Mouse (Mus musculus) heart, embryonic 11.5 days (tissue): ENCODE data around the gene Zbtb34. TPM values are rescaled to one million over a fixed set of nuclear protein-coding genes. Genes with fewer than 3 reads are reported as not detected.

Experiments used
- ATAC-seq: fragments of 200-750 bp; cut with Nextera tagmentation; replicated peaks from 2 replicates; pipeline ENCODE4 v1.8.0; 2017; ENCODE audit warnings: moderate library complexity; ENCODE audit not compliant: insufficient number of reproducible peaks, low FRiP score, low TSS enrichment
- H3K27ac ChIP-seq: fragments of 300-500 bp; sonication (generic); 2 replicates; pipeline ENCODE4 v1.5.1; 2014; ENCODE audit warnings: mild to moderate bottlenecking, low read depth, low read length
- H3K27me3 ChIP-seq: fragments of 300-500 bp; sonication (generic); 2 replicates; pipeline ENCODE4 v1.6.1; 2014; ENCODE audit warnings: mild to moderate bottlenecking, low read length, mixed read lengths; ENCODE audit not compliant: control insufficient read depth, insufficient read depth
- H3K36me3 ChIP-seq: fragments of 300-500 bp; sonication (generic); 2 replicates; pipeline ENCODE4 v1.6.1; 2014; ENCODE audit warnings: mild to moderate bottlenecking, low read length, moderate library complexity, mixed read lengths; ENCODE audit not compliant: control insufficient read depth, insufficient read depth
- H3K4me1 ChIP-seq: fragments of 300-500 bp; sonication (generic); 2 replicates; pipeline ENCODE4 v1.6.1; 2014; ENCODE audit warnings: low read length; ENCODE audit not compliant: control insufficient read depth, insufficient read depth
- H3K4me2 ChIP-seq: fragments of 300-500 bp; sonication (generic); 2 replicates; pipeline ENCODE4 v1.6.1; 2014; ENCODE audit warnings: mild to moderate bottlenecking, moderate library complexity
- H3K4me3 ChIP-seq: fragments of 300-500 bp; sonication (generic); 2 replicates; pipeline ENCODE4 v1.5.1; 2014; ENCODE audit warnings: low read depth, low read length
- H3K9ac ChIP-seq: fragments of 300-500 bp; sonication (generic); 2 replicates; pipeline ENCODE4 v1.6.1; 2014; ENCODE audit warnings: mild to moderate bottlenecking, low read depth, low read length, moderate library complexity
- H3K9me3 ChIP-seq: fragments of 300-500 bp; sonication (generic); replicated peaks from 2 replicates; pipeline ENCODE4 v1.6.1; 2016; ENCODE audit warnings: low read length; ENCODE audit not compliant: control insufficient read depth
- WGBS: fragments of 180-500 bp; shearing (Covaris S2); extraction: QIAGEN DNeasy Blood & Tissue Kit; methylation state at CpG from one replicate; pipeline ENCODE4 v1.1.7; 2014; ENCODE audit not compliant: insufficient replicate concordance; 5-methylcytosine and 5-hydroxymethylcytosine counted together
- polyA plus RNA-seq: library from polyadenylated mRNA; unstranded; fragments of >200 nt; fragmentation: Nextera tagmentation; extraction: Ambion mirVana; gene quantifications from 2 replicates; pipeline ENCODE4 v1.2.1, GENCODE M21; 2014

Gene Zbtb34
- polyA plus RNA-seq, 1 experiment from 2014 or later, result 4.2 TPM

DNA sequence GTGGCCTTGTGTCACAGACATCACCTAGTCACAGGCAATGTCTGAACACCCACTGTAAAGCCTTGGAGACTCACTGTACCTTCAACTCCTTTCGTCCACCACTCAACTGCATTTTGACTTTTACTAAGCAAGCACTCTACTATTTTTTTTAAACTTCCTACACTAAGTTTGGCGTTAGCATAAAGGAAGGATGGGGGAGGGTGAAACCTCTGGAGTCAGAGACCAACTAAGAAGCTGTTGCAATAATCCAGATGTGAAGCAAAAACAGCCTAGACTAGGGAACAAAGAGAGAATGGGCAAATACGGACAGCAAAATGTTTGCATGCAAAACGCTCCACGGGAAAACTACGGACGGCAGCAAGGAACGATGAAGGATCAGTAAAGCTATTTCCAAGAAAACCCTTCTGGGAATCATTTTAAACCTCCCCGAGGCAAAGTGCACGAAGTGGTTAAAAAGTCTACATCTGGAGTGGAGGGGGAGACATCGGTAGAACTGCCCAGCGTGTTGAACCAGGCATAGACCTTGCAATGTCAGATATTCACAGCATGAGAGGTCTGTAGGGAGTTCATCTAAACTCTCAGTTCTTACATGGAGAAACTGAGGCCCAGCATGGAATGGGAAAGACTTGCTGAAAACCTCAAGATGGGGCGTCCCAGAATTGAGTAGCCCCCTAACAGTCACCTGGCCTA, 898 bp downstream of the Zbtb34 start:
- peak overlapping the region; percentile 73 for H3K27ac ChIP-seq
- H3K4me1 ChIP-seq, result peaks cover 13% of the 10 kb centered on the region
- H3K9me3 ChIP-seq, result no peaks in the 10 kb centered on the region
- peak overlapping the region; percentile 92 for H3K4me3 ChIP-seq
- no peaks in the 10 kb centered on the region for H3K27me3 ChIP-seq
- ATAC-seq, result no peak
- peak overlapping the region; percentile 89 for H3K9ac ChIP-seq
- WGBS, result 13% methylated on average over 13 of the region's 13 CpGs
- no peaks in the 10 kb centered on the region for H3K36me3 ChIP-seq
- H3K4me2 ChIP-seq, result peak overlapping the region; percentile 92

DNA sequence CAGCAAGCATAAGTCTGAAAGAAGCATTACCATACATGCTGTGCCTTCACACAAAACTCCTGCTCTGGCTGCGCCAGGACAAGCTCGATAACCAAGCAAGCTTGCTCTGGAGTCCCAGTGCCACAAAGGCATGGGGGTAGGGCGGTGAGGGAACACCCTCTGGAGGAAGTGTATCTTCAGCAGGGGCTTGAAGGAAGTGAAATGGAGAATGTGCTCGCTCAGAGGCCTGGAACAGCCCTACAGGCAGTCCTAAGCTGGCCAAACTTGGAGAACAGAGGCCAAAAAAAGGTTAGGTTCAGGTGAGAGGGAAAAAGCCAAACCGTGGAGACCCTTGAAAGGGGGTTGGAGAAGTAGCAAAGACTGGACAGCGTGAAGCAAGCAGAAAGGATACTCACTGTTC, 1.8 kb downstream of the Zbtb34 start:
- peak overlapping the region; percentile 73 for H3K27ac ChIP-seq
- peak overlapping the region; percentile 89 for H3K9ac ChIP-seq
- peak overlapping the region; percentile 92 for H3K4me2 ChIP-seq
- H3K9me3 ChIP-seq, result no peaks in the 10 kb centered on the region
- H3K36me3 ChIP-seq, result no peaks in the 10 kb centered on the region
- no peaks in the 10 kb centered on the region for H3K27me3 ChIP-seq
- 41% methylated on average over 6 of the region's 6 CpGs for WGBS
- peak overlapping the region; percentile 92 for H3K4me3 ChIP-seq
- H3K4me1 ChIP-seq, result peaks cover 13% of the 10 kb centered on the region
- ATAC-seq, result no peak

- no peaks in the 10 kb centered on the region for H3K9me3 ChIP-seq
- peaks cover 3% of the 10 kb centered on the region; the same call in 1 of the 2 replicates for H3K36me3 ChIP-seq
- no peak for ATAC-seq
- no peak overlapping the region for H3K9ac ChIP-seq
- WGBS, result 76% methylated on average over 10 of the region's 10 CpGs
- no peak overlapping the region for H3K4me3 ChIP-seq
- peaks cover 15% of the 10 kb centered on the region for H3K4me1 ChIP-seq
- H3K4me2 ChIP-seq, result no peak overlapping the region
- H3K27me3 ChIP-seq, result no peaks in the 10 kb centered on the region
- no peak overlapping the region for H3K27ac ChIP-seq
Measured at GRCm38 (mm10) chr2:33426640-33427398, 4.3 kb downstream of the Zbtb34 start.

GRCm38 (mm10) chr2:33417454-33417853, 13.7 kb downstream of the Zbtb34 start:
- no peaks in the 10 kb centered on the region for H3K9me3 ChIP-seq

DNA sequence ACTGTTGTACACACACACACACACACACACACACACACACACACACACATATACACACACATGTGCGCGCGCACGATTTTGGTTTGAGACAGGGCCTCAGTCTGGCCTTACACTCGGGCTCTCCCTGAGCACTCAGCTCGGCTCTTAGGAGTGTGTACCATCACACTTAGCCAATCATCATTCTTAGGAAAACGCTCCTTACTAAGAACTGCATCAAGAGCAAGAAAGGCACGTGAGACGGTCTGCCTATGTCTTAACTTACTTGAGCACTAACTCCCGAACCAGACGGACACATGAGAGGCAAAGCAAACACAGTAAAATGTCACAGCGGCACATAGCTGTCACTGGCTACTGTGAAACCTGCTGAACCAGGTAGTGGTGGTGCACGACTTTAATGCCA, 17.1 kb downstream of the Zbtb34 start:
- WGBS, result 87% methylated on average over 13 of the region's 13 CpGs

More at GRCm38 (mm10) chr2:33417454-33417853, 13.7 kb downstream of the Zbtb34 start:
- H3K9ac ChIP-seq, result no peak overlapping the region
- WGBS, result 45% methylated on average over 4 of the region's 4 CpGs
- H3K4me1 ChIP-seq, result 0 out of 2 replicates have a peak, but pooled peaks cover 5% of the 10 kb centered on the region
- H3K4me3 ChIP-seq, result no peak overlapping the region
- no peaks in the 10 kb centered on the region for H3K27me3 ChIP-seq
- H3K4me2 ChIP-seq, result no peak overlapping the region
- no peak for ATAC-seq
- H3K36me3 ChIP-seq, result no peaks in the 10 kb centered on the region; the same call in 1 of the 2 replicates
- no peak overlapping the region for H3K27ac ChIP-seq

GRCm38 (mm10) chr2:33412111-33412510, 19.0 kb downstream of the Zbtb34 start:
- 81% methylated on average over 14 of the region's 14 CpGs for WGBS
- Histone ChIP-seq H3K4me3 (no peak overlapping the region), H3K27ac (no peak overlapping the region), H3K27me3 (no peaks in the 10 kb centered on the region), H3K4me2 (no peak overlapping the region), H3K9ac (no peak overlapping the region), H3K9me3 (no peaks in the 10 kb centered on the region), H3K4me1 (no peaks in the 10 kb centered on the region; the same call in 1 of the 2 replicates), H3K36me3 (peaks cover 14% of the 10 kb centered on the region)
- no peak for ATAC-seq

More for the DNA sequence above, 17.1 kb downstream of the Zbtb34 start:
- no peak overlapping the region for H3K4me3 ChIP-seq
- no peak overlapping the region for H3K27ac ChIP-seq
- no peak overlapping the region for H3K9ac ChIP-seq
- no peaks in the 10 kb centered on the region for H3K9me3 ChIP-seq
- H3K4me2 ChIP-seq, result no peak overlapping the region
- ATAC-seq, result no peak
- H3K36me3 ChIP-seq, result peaks cover 14% of the 10 kb centered on the region
- H3K4me1 ChIP-seq, result no peaks in the 10 kb centered on the region; the same call in 1 of the 2 replicates
- H3K27me3 ChIP-seq, result no peaks in the 10 kb centered on the region

DNA sequence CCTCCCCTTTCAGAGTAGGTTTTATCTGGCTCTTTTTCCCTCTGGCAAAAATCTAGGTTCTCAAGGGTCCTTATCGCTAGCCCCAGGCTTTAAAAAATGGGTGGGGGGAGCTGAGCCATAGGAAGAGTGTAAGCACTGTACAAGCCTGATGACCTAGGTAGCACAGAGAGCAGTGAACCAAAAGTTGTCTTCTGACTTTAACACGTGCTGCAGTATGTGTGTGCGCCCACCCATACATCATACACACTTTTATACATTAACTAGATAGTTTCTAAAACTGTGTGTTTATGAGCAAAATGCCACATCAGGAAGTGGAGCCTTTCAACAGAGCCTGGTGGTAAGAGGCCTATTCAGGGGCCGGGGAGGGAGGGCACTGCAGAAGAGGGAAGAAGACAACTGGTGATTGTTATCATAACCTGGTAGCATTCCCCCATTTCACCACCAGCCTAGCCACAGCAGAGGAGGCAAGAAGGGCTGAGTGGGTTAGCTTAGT, 27.6 kb downstream of the Zbtb34 start:
- Histone ChIP-seq H3K9me3 (no peaks in the 10 kb centered on the region), H3K27ac (no peak overlapping the region), H3K4me3 (no peak overlapping the region), H3K27me3 (no peaks in the 10 kb centered on the region), H3K36me3 (no peaks in the 10 kb centered on the region), H3K4me2 (no peak overlapping the region), H3K4me1 (peaks cover 10% of the 10 kb centered on the region; the same call in 1 of the 2 replicates), H3K9ac (no peak overlapping the region)
- 67% methylated on average over 4 of the region's 4 CpGs for WGBS
- ATAC-seq, result no peak

- Histone ChIP-seq H3K4me1 (peaks cover 10% of the 10 kb centered on the region; the same call in 1 of the 2 replicates), H3K36me3 (no peaks in the 10 kb centered on the region), H3K27ac (no peak overlapping the region), H3K27me3 (no peaks in the 10 kb centered on the region), H3K4me2 (no peak overlapping the region), H3K9ac (no peak overlapping the region), H3K9me3 (no peaks in the 10 kb centered on the region), H3K4me3 (no peak overlapping the region)
- ATAC-seq, result no peak
- WGBS, result 63% methylated on average over 5 of the region's 5 CpGs
Measured at GRCm38 (mm10) chr2:33402638-33403037, 28.5 kb downstream of the Zbtb34 start.
